Mouse (Mus musculus) right cerebral cortex, postnatal 36 days (tissue): ENCODE measurements around the gene Acrbp.
"Not testable (repeated sequence)": the region's sequence is repeated elsewhere in the genome, so short reads cannot be mapped to it uniquely, and the experiment has no call there.

Source experiments
- DNase-seq, 2 experiments: peaks; one replicate each; pipeline ENCODE4 v3.0.0; 2022; ENCODE audit warnings: low spot score in 2 of 2, mixed read lengths in 1 of 2

The Acrbp gene

DNA sequence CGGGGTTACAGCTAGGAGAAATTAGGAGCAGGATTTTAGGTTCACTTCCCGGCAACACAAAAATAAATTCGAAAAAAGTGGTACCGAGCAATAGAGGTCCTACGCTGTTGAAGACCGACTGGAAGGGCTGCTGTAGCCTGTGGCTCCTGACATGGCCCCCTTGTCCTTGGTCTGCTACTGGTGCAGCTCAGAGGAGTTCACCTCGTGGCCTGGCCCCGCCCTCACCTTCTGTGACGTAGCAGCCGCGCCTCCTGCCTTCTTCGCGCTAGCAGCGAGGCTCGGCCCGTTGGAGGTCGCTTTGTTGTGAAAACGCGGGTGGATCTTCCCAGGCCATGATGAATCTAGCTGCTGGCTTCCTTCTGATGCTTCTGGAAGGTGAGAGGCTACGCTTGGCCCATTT is at the start of gene Acrbp:
Gene Acrbp (plus strand): TSS at position 12 of the 400 bp plus-strand sequence.
- no peak for DNase-seq

- no peak for DNase-seq
These were observed 45.8 kb upstream of the Acrbp start for GRCm38 (mm10) chr6:125003706-125004105.

GRCm38 (mm10) chr6:125005086-125005485 is 44.4 kb upstream of the Acrbp start:
- peak in 1 of 2 experiments; percentile 42 for DNase-seq

- DNase-seq: no peak
These were observed 41.4 kb upstream of the Acrbp start for GRCm38 (mm10) chr6:125008060-125008459.

GRCm38 (mm10) chr6:125008586-125009128 is 40.8 kb upstream of the Acrbp start:
- DNase-seq: peak; percentile 98 to 99

DNA sequence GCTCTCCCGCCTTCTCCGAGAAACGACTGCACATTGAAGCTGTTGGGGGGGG is 40.5 kb upstream of the Acrbp start, which contains the start of gene Zfp384:
Gene Zfp384 (plus strand): TSS at position 17 of the 52 bp plus-strand sequence.
- DNase-seq: no peak

DNA sequence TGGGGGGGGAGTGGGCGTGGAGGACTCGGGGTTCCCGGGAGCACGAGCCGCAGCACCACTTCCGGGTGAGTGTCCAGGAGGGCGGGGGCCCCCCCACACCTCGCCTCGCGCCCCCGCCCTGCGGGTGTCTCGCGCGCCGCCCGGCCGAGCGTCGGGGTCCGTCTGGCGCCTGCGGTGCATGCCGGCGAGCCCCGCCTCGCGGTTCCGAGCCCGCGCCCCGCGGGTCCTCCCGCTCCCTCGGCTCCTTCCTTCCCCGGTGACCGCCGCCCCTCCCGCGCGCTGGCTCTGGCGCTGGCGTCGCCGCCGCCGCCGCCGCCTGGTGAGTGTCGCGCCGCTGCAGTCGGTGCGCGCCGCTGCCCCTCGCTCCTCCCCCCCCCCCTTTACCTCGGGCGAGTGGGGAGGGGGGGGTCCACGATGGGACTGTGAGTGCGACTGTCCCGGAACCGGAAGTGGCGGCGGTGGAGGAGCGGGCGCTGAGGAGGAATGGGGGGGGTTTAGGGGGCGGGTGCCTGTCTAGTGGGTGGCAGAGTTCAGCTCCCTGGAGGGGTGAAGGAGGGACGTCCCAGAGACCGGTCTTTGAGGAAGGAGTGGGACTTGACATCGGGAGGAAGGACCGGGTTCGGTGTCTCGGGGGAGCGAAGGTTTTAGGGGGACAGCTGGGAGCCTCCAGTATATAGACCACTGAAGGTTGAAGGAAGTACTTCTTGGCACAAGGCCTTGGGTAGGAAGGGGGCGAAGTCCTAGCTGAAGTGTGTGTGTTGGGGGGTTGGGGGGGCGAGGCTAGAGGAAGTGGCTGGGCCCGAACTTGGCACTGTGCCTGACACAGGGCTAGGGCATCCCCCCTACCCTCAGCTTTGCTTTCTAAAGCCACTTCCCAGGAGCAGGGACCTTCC is 40.1 kb upstream of the Acrbp start:
- peak; percentile 51 to 59 for DNase-seq

DNA sequence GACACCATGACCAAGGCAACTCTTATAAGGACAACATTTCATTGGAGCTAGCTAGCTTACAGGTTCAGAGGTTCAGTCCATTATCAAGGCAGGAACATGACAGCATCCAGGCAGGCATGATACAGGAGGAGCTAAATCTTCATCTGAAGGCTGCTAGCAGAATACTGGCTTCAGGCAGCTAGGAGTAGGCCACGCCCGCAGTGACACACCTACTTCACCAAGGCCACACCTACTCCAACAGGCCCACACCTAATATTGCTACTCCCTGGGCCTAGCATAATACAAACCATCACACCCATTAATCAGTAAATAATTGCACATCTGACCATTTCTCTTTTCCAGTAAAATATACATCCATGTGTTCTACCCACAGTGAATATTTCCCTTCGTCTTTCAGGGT is 31.8 kb upstream of the Acrbp start:
- no peak for DNase-seq

DNA sequence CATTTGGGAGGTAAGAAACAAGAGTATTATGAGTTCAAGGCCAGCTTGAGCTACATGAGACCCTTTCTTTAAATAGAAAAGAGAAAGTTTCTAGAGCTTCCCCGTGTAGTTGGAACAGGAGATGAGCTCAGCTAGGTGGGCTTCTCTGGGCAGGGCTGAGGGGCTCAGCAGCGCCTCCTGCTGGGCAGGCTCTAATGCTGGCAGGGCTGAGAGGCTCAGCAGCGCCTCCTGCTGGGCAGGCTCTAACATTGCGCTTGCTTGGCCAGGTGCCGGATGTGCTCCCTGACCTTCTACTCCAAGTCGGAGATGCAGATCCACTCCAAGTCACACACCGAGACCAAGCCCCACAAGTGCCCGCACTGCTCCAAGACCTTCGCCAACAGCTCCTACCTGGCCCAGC is 19.0 kb upstream of the Acrbp start:
- not testable (repeated sequence) for DNase-seq

- no peak for DNase-seq
These were observed 17.9 kb upstream of the Acrbp start for GRCm38 (mm10) chr6:125031604-125032003.

- DNase-seq: no peak
These were observed 10.8 kb upstream of the Acrbp start for GRCm38 (mm10) chr6:125038666-125039065.

- DNase-seq: no peak
These were observed 10.4 kb upstream of the Acrbp start for GRCm38 (mm10) chr6:125039131-125039530.

DNA sequence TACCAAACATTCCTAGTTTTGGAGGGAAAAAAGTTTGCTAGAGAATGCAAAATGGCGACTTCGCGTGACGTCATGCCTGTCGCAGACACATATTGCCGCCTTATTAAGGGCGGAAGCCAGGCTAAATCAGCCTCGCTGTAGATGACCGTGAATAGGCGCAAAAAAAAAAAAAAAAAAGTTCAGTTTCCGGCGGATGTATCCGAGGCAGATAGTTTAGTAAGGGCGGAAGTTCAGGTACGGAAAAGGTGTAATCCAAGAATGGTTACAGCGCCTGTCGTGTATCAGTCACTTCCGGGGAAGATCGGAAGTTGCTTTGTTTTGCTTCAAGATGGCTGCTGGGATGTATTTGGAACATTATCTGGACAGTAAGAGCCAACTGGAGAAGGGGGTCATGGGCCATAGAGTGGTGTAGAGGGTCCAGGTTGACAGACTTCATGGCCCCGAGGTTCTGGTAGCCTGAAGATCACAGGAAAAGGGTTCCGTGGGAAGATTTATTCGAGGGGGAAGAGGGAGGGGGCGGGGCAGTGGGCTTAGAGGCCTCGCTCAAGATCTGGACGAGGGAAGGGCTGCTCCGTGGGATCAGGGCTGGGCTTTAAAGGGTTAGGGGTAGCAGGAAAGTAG is 9.8 kb upstream of the Acrbp start, which contains the start of gene Ing4:
Gene Ing4 (plus strand): TSS at position 228 of the 621 bp plus-strand sequence.
- DNase-seq: peak; percentile 87 to 92

DNA sequence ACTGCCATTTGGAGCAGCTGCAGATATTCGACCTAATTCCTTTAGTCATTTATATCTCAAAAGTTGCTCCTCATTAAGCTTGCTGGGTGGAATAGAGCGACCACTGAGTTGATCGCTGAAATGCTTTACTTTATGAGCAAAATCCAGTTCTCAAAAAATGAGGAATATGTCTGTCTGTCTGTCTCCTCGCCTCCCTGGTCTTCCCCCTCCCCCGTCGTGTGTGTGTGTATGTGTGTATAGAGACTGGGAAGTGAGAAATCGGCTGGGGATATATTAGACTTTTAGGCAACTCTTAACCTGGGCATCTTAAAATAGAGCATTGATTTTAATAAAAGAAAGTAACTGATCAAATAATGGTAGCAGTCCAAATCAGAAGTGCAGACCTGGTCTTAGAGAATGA is 9.3 kb upstream of the Acrbp start:
- DNase-seq: no peak

- no peak for DNase-seq
These were observed 8.4 kb upstream of the Acrbp start for GRCm38 (mm10) chr6:125041047-125041446.

- no peak for DNase-seq
These were observed 7.4 kb upstream of the Acrbp start for GRCm38 (mm10) chr6:125042081-125042480.

- DNase-seq: peak in 1 of 2 experiments; percentile 51
These were observed 2.8 kb upstream of the Acrbp start for GRCm38 (mm10) chr6:125046691-125047090.

- DNase-seq: no peak
These were observed 1.7 kb downstream of the Acrbp start for GRCm38 (mm10) chr6:125051237-125051636.

DNA sequence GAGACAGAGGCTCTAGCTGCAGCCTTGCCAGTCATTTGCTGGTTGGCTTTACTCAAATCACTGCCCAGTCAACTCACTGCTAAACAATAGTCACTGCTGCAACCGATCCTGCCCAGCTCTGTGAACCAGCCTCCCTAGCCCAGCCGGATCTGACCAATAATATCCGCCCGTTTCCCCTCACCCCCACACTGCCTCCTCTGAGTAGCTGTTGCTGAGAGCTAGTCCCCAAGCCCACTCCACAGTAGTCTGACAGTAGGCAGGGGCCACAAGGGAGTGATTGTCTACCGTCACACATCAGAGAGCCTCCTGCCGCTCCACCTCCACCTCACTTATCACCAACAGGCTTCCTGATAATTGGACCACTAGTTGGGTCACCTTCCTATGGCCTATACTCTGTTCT is 12.0 kb downstream of the Acrbp start:
- no peak for DNase-seq

DNA sequence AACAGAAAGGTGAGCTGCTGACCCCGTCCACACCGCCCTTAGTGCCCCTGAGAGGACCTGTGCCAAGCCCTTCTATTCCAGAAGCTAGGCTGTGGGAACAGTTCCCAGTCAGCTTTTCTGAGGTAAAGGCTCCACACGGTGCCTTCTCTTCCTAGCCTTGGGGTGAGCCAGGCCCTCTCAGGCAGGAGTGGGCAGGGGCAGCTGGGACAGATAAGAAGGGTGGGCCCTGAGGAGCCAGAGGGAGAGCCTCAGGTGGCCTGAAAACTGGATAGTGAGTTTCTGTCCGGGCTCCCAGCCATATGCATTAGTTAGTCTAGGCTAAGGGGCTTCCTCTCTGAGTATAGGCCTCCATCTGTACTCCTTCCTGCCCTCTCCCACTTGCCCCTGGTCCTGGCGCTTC is 13.0 kb downstream of the Acrbp start:
- no peak for DNase-seq

GRCm38 (mm10) chr6:125063906-125064305 is 14.4 kb downstream of the Acrbp start:
- no peak for DNase-seq

DNA sequence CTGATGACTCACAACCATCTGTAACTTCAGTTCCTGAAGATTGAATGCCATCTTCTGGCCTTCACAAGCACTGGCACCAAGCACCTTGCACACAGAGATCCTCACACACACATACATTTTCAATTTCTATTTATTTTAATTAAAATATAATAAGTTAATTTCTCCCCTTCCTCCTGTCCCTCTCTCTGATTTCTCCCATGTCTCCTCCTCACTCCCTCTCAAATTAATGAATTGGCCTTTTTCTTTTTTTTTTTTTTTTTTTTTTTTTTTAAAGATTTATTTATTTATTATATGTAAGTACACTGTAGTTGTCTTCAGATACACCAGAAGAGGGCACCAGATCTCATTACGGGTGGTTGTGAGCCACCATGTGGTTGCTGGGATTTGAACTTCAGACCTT is 15.7 kb downstream of the Acrbp start:
- DNase-seq: not testable (repeated sequence)

GRCm38 (mm10) chr6:125067571-125067995 is 18.1 kb downstream of the Acrbp start, which contains the start of gene Lpar5:
Gene Lpar5 (plus strand): TSS chr6:125067920.
- DNase-seq: no peak
